Mouse (Mus musculus) left cerebral cortex, postnatal 10 days (tissue): ENCODE measurements at regions not wholly inside any gene's neighbourhood (a gene's known extent, or its start where the extent isn't known, plus 50 kb on each side); places are given as distances from the start of the nearest gene placed in this dataset.
A peak's percentile ranks its signal among the peaks of the same experiment; 100 is the strongest.

Experiments used
- DNase-seq, 2 experiments: peaks; one replicate each; pipeline ENCODE4 v3.0.0; 2021 to 2022; ENCODE audit warnings: low spot score in 2 of 2, mixed read lengths in 1 of 2; ENCODE audit errors: extremely low spot score in 1 of 2
- intact Hi-C: fragments of 180-260 bp; cut with DNase I; formaldehyde crosslinking; loops from one replicate; pipeline ENCODE4 v1.15.1; 2025

GRCm38 (mm10) chr8:26871838-26872237 is 105.3 kb upstream of the Zfp703 start:
- intact Hi-C loops: no loop called here
- no peak for DNase-seq

GRCm38 (mm10) chr8:26872382-26872781 is 104.7 kb upstream of the Zfp703 start:
- DNase-seq: no peak
- intact Hi-C loops: no loop called here

- intact Hi-C loops: no loop called here
- DNase-seq: peak in 1 of 2 experiments; percentile 43
Observed at GRCm38 (mm10) chr8:26872815-26873214, 104.3 kb upstream of the Zfp703 start.

- intact Hi-C loops: no loop called here
- no peak for DNase-seq
Observed at GRCm38 (mm10) chr8:26880177-26880576, 96.9 kb upstream of the Zfp703 start.

GRCm38 (mm10) chr8:26881268-26882120 is 95.6 kb upstream of the Zfp703 start:
- DNase-seq: no peak
- intact Hi-C loops: no loop called here

- intact Hi-C loops: no loop called here
- no peak for DNase-seq
Observed at GRCm38 (mm10) chr8:26882616-26883015, 94.5 kb upstream of the Zfp703 start.

- no peak for DNase-seq
- intact Hi-C loops: no loop called here
Observed at GRCm38 (mm10) chr8:26883285-26883684, 93.8 kb upstream of the Zfp703 start.

GRCm38 (mm10) chr8:26883770-26884169 is 93.4 kb upstream of the Zfp703 start:
- intact Hi-C loops: no loop called here
- DNase-seq: no peak

GRCm38 (mm10) chr8:26884350-26884749 is 92.8 kb upstream of the Zfp703 start:
- DNase-seq: no peak
- intact Hi-C loops: no loop called here

GRCm38 (mm10) chr8:26885365-26885764 is 91.8 kb upstream of the Zfp703 start:
- intact Hi-C loops: no loop called here
- no peak for DNase-seq

GRCm38 (mm10) chr8:26886783-26887486 is 90.2 kb upstream of the Zfp703 start:
- no peak for DNase-seq
- intact Hi-C loops: no loop called here

GRCm38 (mm10) chr8:26887551-26887950 is 89.6 kb upstream of the Zfp703 start:
- no peak for DNase-seq
- intact Hi-C loops: no loop called here

GRCm38 (mm10) chr8:26888050-26888449 is 89.1 kb upstream of the Zfp703 start:
- DNase-seq: no peak
- intact Hi-C loops: no loop called here

GRCm38 (mm10) chr8:26891881-26892280 is 85.2 kb upstream of the Zfp703 start:
- DNase-seq: no peak
- intact Hi-C loops: no loop called here

- DNase-seq: no peak
- intact Hi-C loops: no loop called here
Observed at GRCm38 (mm10) chr8:26892380-26892779, 84.7 kb upstream of the Zfp703 start.

GRCm38 (mm10) chr8:26895867-26896266 is 81.3 kb upstream of the Zfp703 start:
- intact Hi-C loops: no loop called here
- DNase-seq: no peak

GRCm38 (mm10) chr8:26903289-26903688 is 73.8 kb upstream of the Zfp703 start:
- intact Hi-C loops: no loop called here

GRCm38 (mm10) chr8:26906257-26906656 is 70.9 kb upstream of the Zfp703 start:
- intact Hi-C loops: no loop called here
- DNase-seq: no peak

More at GRCm38 (mm10) chr8:26903289-26903688, 73.8 kb upstream of the Zfp703 start:
- DNase-seq: no peak

GRCm38 (mm10) chr8:26907347-26908170 is 69.6 kb upstream of the Zfp703 start:
- no peak for DNase-seq
- intact Hi-C loops: no loop called here
